Mouse (Mus musculus) MEL (cell line): ENCODE measurements around the gene Hnrnph3. TPM values are rescaled to one million over a fixed set of nuclear protein-coding genes. Genes with fewer than 3 reads are reported as not detected.

Experiments
- DNase-seq: peaks from one replicate; pipeline ENCODE4 v3.0.0; 2011; ENCODE audit warnings: low read depth, low spot score
- H3K27ac ChIP-seq: 2 replicates; pipeline ENCODE4 v1.5.1; 2012; ENCODE audit warnings: low read depth, mild to moderate bottlenecking, control low read depth, low read length, moderate library complexity; ENCODE audit not compliant: control insufficient read depth
- H3K27me3 ChIP-seq, 2 experiments: fragments of 150-350 bp in 1 of 2; sonication (generic) in 1 of 2; 2 replicates each; pipeline ENCODE4 v1.6.1; 2012; ENCODE audit warnings: low read length in 2 of 2, mild to moderate bottlenecking in 2 of 2, improper control_type of control experiment in 1 of 2, moderate library complexity in 1 of 2; ENCODE audit not compliant: insufficient read depth in 2 of 2, control insufficient read depth in 1 of 2
- H3K36me3 ChIP-seq, 2 experiments: 2 replicates each; pipeline ENCODE4 v1.6.1; 2012 to 2014; ENCODE audit warnings: low read length in 2 of 2, improper control_type of control experiment in 1 of 2, inconsistent platforms in 1 of 2, mild to moderate bottlenecking in 1 of 2; ENCODE audit not compliant: insufficient read depth in 2 of 2, control insufficient read depth in 1 of 2
- H3K4me1 ChIP-seq, 2 experiments: fragments of 150-350 bp in 1 of 2; sonication (generic) in 1 of 2; 2 replicates each; pipeline ENCODE4 v1.6.1; 2012; ENCODE audit warnings: low read length in 2 of 2, improper control_type of control experiment in 1 of 2, mild to moderate bottlenecking in 1 of 2; ENCODE audit not compliant: insufficient read depth in 2 of 2, control insufficient read depth in 1 of 2
- H3K4me3 ChIP-seq, 2 experiments: fragments of 150-350 bp in 1 of 2; sonication (generic) in 1 of 2; 2 replicates each; pipeline ENCODE4 v1.5.1; 2012; ENCODE audit warnings: low read depth in 2 of 2, low read length in 2 of 2, mild to moderate bottlenecking in 2 of 2, moderate library complexity in 2 of 2, control low read depth in 1 of 2, improper control_type of control experiment in 1 of 2; ENCODE audit not compliant: control insufficient read depth in 1 of 2, insufficient read depth in 1 of 2
- H3K79me2 ChIP-seq: 2 replicates; pipeline ENCODE4 v1.6.1; 2012; ENCODE audit warnings: mild to moderate bottlenecking, low read length, moderate library complexity; ENCODE audit not compliant: control insufficient read depth, poor library complexity, insufficient read depth
- H3K9ac ChIP-seq: 2 replicates; pipeline ENCODE4 v1.6.1; 2012; ENCODE audit warnings: low read depth, mild to moderate bottlenecking, control low read depth, low read length, moderate library complexity; ENCODE audit not compliant: control insufficient read depth, poor library complexity, severe bottlenecking
- H3K9me3 ChIP-seq: fragments of 150-350 bp; sonication (generic); replicated peaks from 2 replicates; pipeline ENCODE4 v1.6.1; 2012; ENCODE audit warnings: mild to moderate bottlenecking, low read length, improper control_type of control experiment, moderate library complexity; ENCODE audit not compliant: insufficient read depth
- BHLHE40 ChIP-seq: IDR thresholded peaks from 2 replicates; pipeline ENCODE4 v1.6.1; 2012; ENCODE audit warnings: low read depth, mild to moderate bottlenecking, inconsistent platforms, low read length, improper control_type of control experiment, borderline replicate concordance
- CHD2 ChIP-seq: IDR thresholded peaks from 2 replicates; pipeline ENCODE4 v1.6.1; 2011; ENCODE audit warnings: low read length, improper control_type of control experiment
- CTCF ChIP-seq, 3 experiments: IDR thresholded peaks in 2 of 3; conservative IDR thresholded peaks in 1 of 3; 2 replicates each; pipeline ENCODE4 v1.5.1; 2011 to 2012; ENCODE audit warnings: low read length in 3 of 3, low read depth in 2 of 3, mild to moderate bottlenecking in 2 of 3, improper control_type of control experiment in 1 of 3, inconsistent platforms in 1 of 3, mixed read lengths in 1 of 3, moderate library complexity in 1 of 3; ENCODE audit not compliant: control insufficient read depth in 1 of 3, insufficient read depth in 1 of 3, poor library complexity in 1 of 3, severe bottlenecking in 1 of 3
- E2F4 ChIP-seq: IDR thresholded peaks from 2 replicates; pipeline ENCODE4 v1.6.1; 2011; ENCODE audit warnings: low read depth, low read length, improper control_type of control experiment, borderline replicate concordance
- ELF1 ChIP-seq: IDR thresholded peaks from 2 replicates; pipeline ENCODE4 v1.6.1; 2014; ENCODE audit warnings: low read depth, mild to moderate bottlenecking, inconsistent platforms, low read length, improper control_type of control experiment, moderate library complexity
- ETS1 ChIP-seq: IDR thresholded peaks from 2 replicates; pipeline ENCODE4 v1.6.1; 2012; ENCODE audit warnings: low read depth, mild to moderate bottlenecking, inconsistent platforms, low read length, improper control_type of control experiment, moderate library complexity
- GABPA ChIP-seq: IDR thresholded peaks from 2 replicates; pipeline ENCODE4 v1.6.1; 2012; ENCODE audit warnings: low read depth, mild to moderate bottlenecking, inconsistent platforms, low read length, improper control_type of control experiment, moderate library complexity
- MAFK ChIP-seq: IDR thresholded peaks from 2 replicates; pipeline ENCODE4 v1.6.1; 2011; ENCODE audit warnings: low read depth, mild to moderate bottlenecking, low read length, improper control_type of control experiment, borderline replicate concordance
- MXI1 ChIP-seq: IDR thresholded peaks from 2 replicates; pipeline ENCODE4 v1.6.1; 2011; ENCODE audit warnings: mild to moderate bottlenecking, low read depth, low read length, improper control_type of control experiment
- NELFE ChIP-seq: IDR thresholded peaks from 2 replicates; pipeline ENCODE4 v1.6.1; 2011; ENCODE audit warnings: low read depth, low read length, improper control_type of control experiment
- NRF1 ChIP-seq: IDR thresholded peaks from 2 replicates; pipeline ENCODE4 v1.6.1; 2014; ENCODE audit warnings: low read depth, mild to moderate bottlenecking, inconsistent platforms, low read length, improper control_type of control experiment, moderate library complexity; ENCODE audit not compliant: poor library complexity, insufficient read depth, severe bottlenecking
- POLR2A ChIP-seq, 2 experiments: IDR thresholded peaks; 2 replicates each; pipeline ENCODE4 v1.6.1; 2011 to 2012; ENCODE audit warnings: low read length in 2 of 2, mild to moderate bottlenecking in 2 of 2, control low read depth in 1 of 2, improper control_type of control experiment in 1 of 2, low read depth in 1 of 2, moderate library complexity in 1 of 2; ENCODE audit not compliant: control insufficient read depth in 1 of 2, insufficient read depth in 1 of 2, poor library complexity in 1 of 2
- POLR2AphosphoS5 ChIP-seq: IDR thresholded peaks from 2 replicates; pipeline ENCODE4 v1.6.1; 2012; ENCODE audit warnings: low read depth, borderline replicate concordance, mild to moderate bottlenecking, inconsistent platforms, low read length, moderate library complexity, mixed read lengths
- RAD21 ChIP-seq: IDR thresholded peaks from 2 replicates; pipeline ENCODE4 v1.6.1; 2011; ENCODE audit warnings: mild to moderate bottlenecking, low read depth, low read length, improper control_type of control experiment
- RCOR1 ChIP-seq: IDR thresholded peaks from 2 replicates; pipeline ENCODE4 v1.6.1; 2012; ENCODE audit warnings: low read depth, mild to moderate bottlenecking, inconsistent platforms, low read length, improper control_type of control experiment
- SIN3A ChIP-seq: IDR thresholded peaks from 2 replicates; pipeline ENCODE4 v1.6.1; 2012; ENCODE audit warnings: low read length, improper control_type of control experiment, inconsistent platforms
- SMC3 ChIP-seq: IDR thresholded peaks from 2 replicates; pipeline ENCODE4 v1.6.1; 2011; ENCODE audit warnings: low read depth, low read length, improper control_type of control experiment
- ZC3H11A ChIP-seq: IDR thresholded peaks from 2 replicates; pipeline ENCODE4 v1.6.1; 2012; ENCODE audit warnings: low read depth, mild to moderate bottlenecking, inconsistent platforms, low read length, improper control_type of control experiment
- ZKSCAN1 ChIP-seq: IDR thresholded peaks from 2 replicates; pipeline ENCODE4 v1.6.1; 2012; ENCODE audit warnings: low read depth, mild to moderate bottlenecking, inconsistent platforms, low read length, improper control_type of control experiment, moderate library complexity
- ZMIZ1 ChIP-seq: IDR thresholded peaks from 2 replicates; pipeline ENCODE4 v1.6.1; 2012; ENCODE audit warnings: low read depth, mild to moderate bottlenecking, inconsistent platforms, low read length, improper control_type of control experiment, moderate library complexity
- polyA plus RNA-seq, 2 experiments: library from polyadenylated mRNA; stranded (reverse) in 1 of 2; unstranded in 1 of 2; fragments of >175 nt in 1 of 2; fragments of >200 nt in 1 of 2; gene quantifications; 2 replicates each; pipeline versions ENCODE4 v1.2.1 to v1.2.4; 2012; ENCODE audit warnings: low replicate concordance in 2 of 2, low read depth in 1 of 2; ENCODE audit not compliant: insufficient read length in 2 of 2, insufficient read depth in 1 of 2, missing spikeins in 1 of 2
- total RNA-seq: library from RNA; depleted of rRNA; stranded (reverse); fragments of 300-350 nt; gene quantifications from 2 replicates; pipeline ENCODE4 v1.2.3, GENCODE M21; 2012

Hnrnph3 gene
- total and polyA plus RNA-seq, 3 experiments = 11.5 to 62.4 TPM; not detected in 1

GRCm38 (mm10) chr10:63065988-63066387 is 42.0 kb upstream of the Hnrnph3 start:
- peak; percentile 57 for DNase-seq
- H3K4me3 ChIP-seq = no peak overlapping the region
- no peaks in the 10 kb centered on the region for H3K79me2 ChIP-seq
- no peaks in the 10 kb centered on the region for H3K4me1 ChIP-seq
- no peaks in the 10 kb centered on the region; a peak in 1 of 4 replicates for H3K27me3 ChIP-seq
- no peaks in the 10 kb centered on the region for H3K36me3 ChIP-seq
- H3K9me3 ChIP-seq = no peaks in the 10 kb centered on the region
- TF ChIP-seq POLR2AphosphoS5 (no peak), CTCF (IDR thresholded peaks at IDR 0.05 in 2 of 3, conservative IDR thresholded peaks at IDR 0.05 in 1 of 3; ENCODE audit: control insufficient read depth in 1 of 3, insufficient read depth in 1 of 3, low read depth in 2 of 3, low read length in 3 of 3, poor library complexity in 1 of 3, severe bottlenecking in 1 of 3) (peak; percentile 39 to 83 (median 82)), ZC3H11A (peak; percentile 71), BHLHE40 (0 out of 2 replicates have a peak, but pooled peaks have one; percentile 12), E2F4 (no peak), SMC3 (peak; percentile 83), RAD21 (peak; percentile 79)
- H3K9ac ChIP-seq = no peak overlapping the region
- no peak overlapping the region for H3K27ac ChIP-seq

- TF ChIP-seq GABPA = no peak
- TF ChIP-seq MXI1 = no peak
- no peak for TF ChIP-seq NELFE
- TF ChIP-seq ZMIZ1 = no peak
- TF ChIP-seq RAD21 = no peak
- TF ChIP-seq ELF1 = no peak
- TF ChIP-seq ZKSCAN1 = no peak
- TF ChIP-seq POLR2A (IDR thresholded peaks at IDR 0.05; ENCODE audit: control insufficient read depth in 1 of 2, insufficient read depth in 1 of 2, low read depth in 1 of 2, low read length in 2 of 2, poor library complexity in 1 of 2) = no peak
- TF ChIP-seq RCOR1 = no peak
- no peak for TF ChIP-seq MAFK
- no peak for DNase-seq
- no peak overlapping the region for H3K9ac ChIP-seq
- H3K36me3 ChIP-seq = no peaks in the 10 kb centered on the region
- no peaks in the 10 kb centered on the region for H3K9me3 ChIP-seq
- H3K27me3 ChIP-seq = no peaks in the 10 kb centered on the region; a peak in 1 of 4 replicates
- H3K79me2 ChIP-seq = no peaks in the 10 kb centered on the region
- H3K27ac ChIP-seq = no peak overlapping the region
- no peak overlapping the region for H3K4me3 ChIP-seq
- no peaks in the 10 kb centered on the region; a peak in 1 of 4 replicates for H3K4me1 ChIP-seq
Measured at GRCm38 (mm10) chr10:63065561-63065960, 41.5 kb upstream of the Hnrnph3 start.

GRCm38 (mm10) chr10:63064516-63064915 is 40.5 kb upstream of the Hnrnph3 start:
- TF ChIP-seq CHD2 (no peak), ETS1 (no peak), NRF1 (no peak), BHLHE40 (no peak), SIN3A (no peak)
- no peaks in the 10 kb centered on the region for H3K79me2 ChIP-seq
- no peaks in the 10 kb centered on the region for H3K9me3 ChIP-seq
- no peaks in the 10 kb centered on the region for H3K36me3 ChIP-seq
- H3K4me3 ChIP-seq = no peak overlapping the region
- DNase-seq = no peak
- no peaks in the 10 kb centered on the region; a peak in 1 of 4 replicates for H3K4me1 ChIP-seq
- no peak overlapping the region for H3K27ac ChIP-seq
- no peaks in the 10 kb centered on the region; a peak in 1 of 4 replicates for H3K27me3 ChIP-seq
- H3K9ac ChIP-seq = no peak overlapping the region
